Mouse (Mus musculus): ENCODE results near the gene Lif. TPM values are rescaled to one million over a fixed set of nuclear protein-coding genes. Genes with fewer than 3 reads are reported as not detected.

Gene Lif
- polyA plus RNA-seq, 1 experiment from 2014 or later: not detected

- no peaks in the 10 kb centered on the region for H3K4me1 ChIP-seq (replicated peaks; ENCODE audit: control insufficient read depth, insufficient read depth, low read length)
- H3K36me3 ChIP-seq (ENCODE audit: control insufficient read depth, insufficient read depth, low read length): no peaks in the 10 kb centered on the region
- H3K9me3 ChIP-seq (ENCODE audit: control insufficient read depth, low read length): no peaks in the 10 kb centered on the region
- peaks cover 32% of the 10 kb centered on the region for H3K27me3 ChIP-seq (replicated peaks; ENCODE audit: control insufficient read depth, insufficient read depth, low read length)
- H3K27ac ChIP-seq (ENCODE audit: low read depth, low read length): no peak overlapping the region
- 71% methylated on average over 11 of the region's 11 CpGs for WGBS
- H3K9ac ChIP-seq (ENCODE audit: low read depth, low read length): no peak overlapping the region
- ATAC-seq (replicated peaks; ENCODE audit: low FRiP score) (no peak), DNase-seq (ENCODE audit: low spot score) (no peak)
- no peak overlapping the region for H3K4me3 ChIP-seq (ENCODE audit: low read depth, low read length)
- H3K4me2 ChIP-seq: no peak overlapping the region
Observed at GRCm38 (mm10) chr11:4271544-4271943, 14.2 kb downstream of the Lif start.

GRCm38 (mm10) chr11:4276411-4276861 is 19.1 kb downstream of the Lif start:
- H3K4me2 ChIP-seq: no peak overlapping the region
- no peak overlapping the region for H3K27ac ChIP-seq (ENCODE audit: low read depth, low read length)
- no peaks in the 10 kb centered on the region for H3K9me3 ChIP-seq (ENCODE audit: control insufficient read depth, low read length)
- DNase-seq (ENCODE audit: low spot score): no peak
- ATAC-seq (replicated peaks; ENCODE audit: low FRiP score): no peak
- WGBS: 62% methylated on average over 11 of the region's 11 CpGs
- H3K4me1 ChIP-seq (replicated peaks; ENCODE audit: control insufficient read depth, insufficient read depth, low read length): no peaks in the 10 kb centered on the region
- no peak overlapping the region for H3K9ac ChIP-seq (ENCODE audit: low read depth, low read length)
- H3K36me3 ChIP-seq (ENCODE audit: control insufficient read depth, insufficient read depth, low read length): no peaks in the 10 kb centered on the region
- H3K4me3 ChIP-seq (ENCODE audit: low read depth, low read length): no peak overlapping the region
- peaks cover 2% of the 10 kb centered on the region; the same call in 1 of the 2 replicates for H3K27me3 ChIP-seq (replicated peaks; ENCODE audit: control insufficient read depth, insufficient read depth, low read length)

GRCm38 (mm10) chr11:4279909-4280308 is 22.6 kb downstream of the Lif start:
- Histone ChIP-seq H3K36me3 (ENCODE audit: control insufficient read depth, insufficient read depth, low read length) (no peaks in the 10 kb centered on the region), H3K4me3 (ENCODE audit: low read depth, low read length) (no peak overlapping the region), H3K27me3 (replicated peaks; ENCODE audit: control insufficient read depth, insufficient read depth, low read length) (0 out of 2 replicates have a peak, but pooled peaks cover 2% of the 10 kb centered on the region), H3K4me2 (no peak overlapping the region), H3K4me1 (replicated peaks; ENCODE audit: control insufficient read depth, insufficient read depth, low read length) (no peaks in the 10 kb centered on the region), H3K27ac (ENCODE audit: low read depth, low read length) (no peak overlapping the region), H3K9ac (ENCODE audit: low read depth, low read length) (no peak overlapping the region), H3K9me3 (ENCODE audit: control insufficient read depth, low read length) (no peaks in the 10 kb centered on the region)
- DNase-seq (ENCODE audit: low spot score) (no peak), ATAC-seq (replicated peaks; ENCODE audit: low FRiP score) (no peak)
- WGBS: 56% methylated on average over 7 of the region's 7 CpGs

GRCm38 (mm10) chr11:4281852-4282251 is 24.5 kb downstream of the Lif start:
- peaks cover 3% of the 10 kb centered on the region; the same call in 1 of the 2 replicates for H3K4me1 ChIP-seq (replicated peaks; ENCODE audit: control insufficient read depth, insufficient read depth, low read length)
- 81% methylated on average over 6 of the region's 6 CpGs for WGBS
- no peak overlapping the region for H3K9ac ChIP-seq (ENCODE audit: low read depth, low read length)
- DNase-seq (ENCODE audit: low spot score) (no peak), ATAC-seq (replicated peaks; ENCODE audit: low FRiP score) (no peak)
- no peaks in the 10 kb centered on the region for H3K36me3 ChIP-seq (ENCODE audit: control insufficient read depth, insufficient read depth, low read length)
- no peak overlapping the region for H3K4me2 ChIP-seq
- H3K27me3 ChIP-seq (replicated peaks; ENCODE audit: control insufficient read depth, insufficient read depth, low read length): no peaks in the 10 kb centered on the region
- H3K27ac ChIP-seq (ENCODE audit: low read depth, low read length): no peak overlapping the region
- no peak overlapping the region for H3K4me3 ChIP-seq (ENCODE audit: low read depth, low read length)
- H3K9me3 ChIP-seq (ENCODE audit: control insufficient read depth, low read length): no peaks in the 10 kb centered on the region

- no peak for DNase-seq (ENCODE audit: low spot score)
- Histone ChIP-seq H3K9ac (ENCODE audit: low read depth, low read length) (no peak overlapping the region), H3K4me2 (no peak overlapping the region), H3K4me1 (replicated peaks; ENCODE audit: control insufficient read depth, insufficient read depth, low read length) (peaks cover 3% of the 10 kb centered on the region; the same call in 1 of the 2 replicates), H3K27ac (ENCODE audit: low read depth, low read length) (no peak overlapping the region), H3K4me3 (ENCODE audit: low read depth, low read length) (no peak overlapping the region), H3K9me3 (ENCODE audit: control insufficient read depth, low read length) (no peaks in the 10 kb centered on the region), H3K36me3 (ENCODE audit: control insufficient read depth, insufficient read depth, low read length) (no peaks in the 10 kb centered on the region), H3K27me3 (replicated peaks; ENCODE audit: control insufficient read depth, insufficient read depth, low read length) (no peaks in the 10 kb centered on the region)
- ATAC-seq (replicated peaks; ENCODE audit: low FRiP score): no peak
- 21% methylated on average over 4 of the region's 4 CpGs for WGBS
Observed at GRCm38 (mm10) chr11:4283627-4284026, 26.3 kb downstream of the Lif start.

GRCm38 (mm10) chr11:4289280-4289679 is 31.9 kb downstream of the Lif start:
- Histone ChIP-seq H3K4me1 (replicated peaks; ENCODE audit: control insufficient read depth, insufficient read depth, low read length) (peaks cover 21% of the 10 kb centered on the region), H3K9me3 (ENCODE audit: control insufficient read depth, low read length) (no peaks in the 10 kb centered on the region), H3K4me3 (ENCODE audit: low read depth, low read length) (no peak overlapping the region), H3K9ac (ENCODE audit: low read depth, low read length) (no peak overlapping the region), H3K27me3 (replicated peaks; ENCODE audit: control insufficient read depth, insufficient read depth, low read length) (peaks cover 7% of the 10 kb centered on the region; the same call in 1 of the 2 replicates), H3K27ac (ENCODE audit: low read depth, low read length) (no peak overlapping the region), H3K36me3 (ENCODE audit: control insufficient read depth, insufficient read depth, low read length) (no peaks in the 10 kb centered on the region), H3K4me2 (no peak overlapping the region)
- DNase-seq (ENCODE audit: low spot score): no peak
- ATAC-seq (replicated peaks; ENCODE audit: low FRiP score): no peak
- WGBS: 56% methylated on average over 3 of the region's 3 CpGs

GRCm38 (mm10) chr11:4291639-4292038 is 34.3 kb downstream of the Lif start:
- DNase-seq (ENCODE audit: low spot score): no peak
- H3K27ac ChIP-seq (ENCODE audit: low read depth, low read length): no peak overlapping the region
- no peak overlapping the region for H3K4me3 ChIP-seq (ENCODE audit: low read depth, low read length)
- peaks cover 9% of the 10 kb centered on the region; the same call in 1 of the 2 replicates for H3K27me3 ChIP-seq (replicated peaks; ENCODE audit: control insufficient read depth, insufficient read depth, low read length)
- H3K36me3 ChIP-seq (ENCODE audit: control insufficient read depth, insufficient read depth, low read length): no peaks in the 10 kb centered on the region
- H3K4me1 ChIP-seq (replicated peaks; ENCODE audit: control insufficient read depth, insufficient read depth, low read length): peaks cover 26% of the 10 kb centered on the region
- ATAC-seq (replicated peaks; ENCODE audit: low FRiP score): no peak
- H3K4me2 ChIP-seq: no peak overlapping the region
- H3K9me3 ChIP-seq (ENCODE audit: control insufficient read depth, low read length): no peaks in the 10 kb centered on the region
- H3K9ac ChIP-seq (ENCODE audit: low read depth, low read length): no peak overlapping the region
- 69% methylated on average over 6 of the region's 6 CpGs for WGBS

GRCm38 (mm10) chr11:4292224-4292887 is 35.0 kb downstream of the Lif start:
- Histone ChIP-seq H3K36me3 (ENCODE audit: control insufficient read depth, insufficient read depth, low read length) (no peaks in the 10 kb centered on the region), H3K9ac (ENCODE audit: low read depth, low read length) (no peak overlapping the region; the same call in 1 of the 2 replicates), H3K4me3 (ENCODE audit: low read depth, low read length) (no peak overlapping the region; the same call in 1 of the 2 replicates), H3K9me3 (ENCODE audit: control insufficient read depth, low read length) (no peaks in the 10 kb centered on the region), H3K27me3 (replicated peaks; ENCODE audit: control insufficient read depth, insufficient read depth, low read length) (peaks cover 9% of the 10 kb centered on the region; the same call in 1 of the 2 replicates), H3K27ac (ENCODE audit: low read depth, low read length) (no peak overlapping the region), H3K4me1 (replicated peaks; ENCODE audit: control insufficient read depth, insufficient read depth, low read length) (peaks cover 26% of the 10 kb centered on the region), H3K4me2 (peak overlapping the region; percentile 56)
- DNase-seq (ENCODE audit: low spot score) (no peak), ATAC-seq (replicated peaks; ENCODE audit: low FRiP score) (peak; percentile 90)
- WGBS: 27% methylated on average over 8 of the region's 8 CpGs

GRCm38 (mm10) chr11:4292888-4293247 is 35.5 kb downstream of the Lif start:
- 65% methylated on average over 6 of the region's 6 CpGs for whole genome bisulfite sequencing
- peaks cover 26% of the 10 kb centered on the region for H3K4me1 ChIP-seq (replicated peaks; ENCODE audit: control insufficient read depth, insufficient read depth, low read length)
- peak overlapping the region; percentile 56 for H3K4me2 ChIP-seq
- H3K27me3 ChIP-seq (replicated peaks; ENCODE audit: control insufficient read depth, insufficient read depth, low read length): peaks cover 9% of the 10 kb centered on the region; the same call in 1 of the 2 replicates
- peak; percentile 57 for ATAC-seq (replicated peaks; ENCODE audit: low FRiP score)
- no peak overlapping the region; the same call in 1 of the 2 replicates for H3K4me3 ChIP-seq (ENCODE audit: low read depth, low read length)
- no peak overlapping the region for H3K9ac ChIP-seq (ENCODE audit: low read depth, low read length)
- no peaks in the 10 kb centered on the region for H3K36me3 ChIP-seq (ENCODE audit: control insufficient read depth, insufficient read depth, low read length)
- DNase-seq (ENCODE audit: low spot score): no peak
- H3K9me3 ChIP-seq (ENCODE audit: control insufficient read depth, low read length): no peaks in the 10 kb centered on the region
- H3K27ac ChIP-seq (ENCODE audit: low read depth, low read length): no peak overlapping the region
